Mouse (Mus musculus) liver, embryonic 11.5 days (tissue): ENCODE data around the gene Cd79a. TPM values are rescaled to one million over a fixed set of nuclear protein-coding genes. Genes with fewer than 3 reads are reported as not detected.
A peak's percentile ranks its signal among the peaks of the same experiment; 100 is the strongest.
"Not testable (repeated sequence)": the region's sequence is repeated elsewhere in the genome, so short reads cannot be mapped to it uniquely, and the experiment has no call there.

Source experiments
- ATAC-seq: fragments of 200-750 bp; cut with Nextera tagmentation; replicated peaks from 2 replicates; pipeline ENCODE4 v1.8.0; 2017; ENCODE audit warnings: moderate number of reproducible peaks, mild to moderate bottlenecking, moderate TSS enrichment, moderate library complexity; ENCODE audit not compliant: low FRiP score
- DNase-seq: peaks from one replicate; pipeline ENCODE4 v3.0.0-alpha.2; 2017; ENCODE audit warnings: low spot score
- H3K27ac ChIP-seq: fragments of 300-500 bp; sonication (generic); 2 replicates; pipeline ENCODE4 v1.5.1; 2014; ENCODE audit warnings: mild to moderate bottlenecking, low read depth, low read length, control low read depth
- H3K27me3 ChIP-seq: fragments of 300-500 bp; sonication (generic); replicated peaks from 2 replicates; pipeline ENCODE4 v1.6.1; 2014; ENCODE audit warnings: low read length, mixed read lengths; ENCODE audit not compliant: control insufficient read depth, insufficient read depth
- H3K36me3 ChIP-seq: fragments of 300-500 bp; sonication (generic); 2 replicates; pipeline ENCODE4 v1.6.1; 2014; ENCODE audit warnings: mild to moderate bottlenecking, low read length, moderate library complexity, mixed read lengths; ENCODE audit not compliant: control insufficient read depth, insufficient read depth
- H3K4me1 ChIP-seq: fragments of 300-500 bp; sonication (generic); replicated peaks from 2 replicates; pipeline ENCODE4 v1.6.1; 2014; ENCODE audit warnings: low read length, mixed read lengths; ENCODE audit not compliant: control insufficient read depth, insufficient read depth
- H3K4me2 ChIP-seq: fragments of 300-500 bp; sonication (generic); 2 replicates; pipeline ENCODE4 v1.6.1; 2014; ENCODE audit warnings: mild to moderate bottlenecking, control low read depth, moderate library complexity
- H3K4me3 ChIP-seq: fragments of 300-500 bp; sonication (generic); 2 replicates; pipeline ENCODE4 v1.5.1; 2014; ENCODE audit warnings: low read depth, low read length, control low read depth
- H3K9ac ChIP-seq: fragments of 300-500 bp; sonication (generic); 2 replicates; pipeline ENCODE4 v1.6.1; 2014; ENCODE audit warnings: low read depth, low read length, control low read depth
- H3K9me3 ChIP-seq: fragments of 300-500 bp; sonication (generic); 2 replicates; pipeline ENCODE4 v1.6.1; 2016; ENCODE audit warnings: low read length, inconsistent platforms, mixed read lengths; ENCODE audit not compliant: control insufficient read depth
- WGBS: fragments of 180-500 bp; shearing (Covaris S2); extraction: QIAGEN DNeasy Blood & Tissue Kit; methylation state at CpG from one replicate; pipeline ENCODE4 v1.1.7; 2014; 5-methylcytosine and 5-hydroxymethylcytosine counted together
- polyA plus RNA-seq: library from polyadenylated mRNA; unstranded; fragments of >200 nt; fragmentation: Nextera tagmentation; extraction: Ambion mirVana; gene quantifications from 2 replicates; pipeline ENCODE4 v1.2.1, GENCODE M21; 2014

Cd79a gene
- polyA plus RNA-seq, 1 experiment from 2014 or later: not detected

DNA sequence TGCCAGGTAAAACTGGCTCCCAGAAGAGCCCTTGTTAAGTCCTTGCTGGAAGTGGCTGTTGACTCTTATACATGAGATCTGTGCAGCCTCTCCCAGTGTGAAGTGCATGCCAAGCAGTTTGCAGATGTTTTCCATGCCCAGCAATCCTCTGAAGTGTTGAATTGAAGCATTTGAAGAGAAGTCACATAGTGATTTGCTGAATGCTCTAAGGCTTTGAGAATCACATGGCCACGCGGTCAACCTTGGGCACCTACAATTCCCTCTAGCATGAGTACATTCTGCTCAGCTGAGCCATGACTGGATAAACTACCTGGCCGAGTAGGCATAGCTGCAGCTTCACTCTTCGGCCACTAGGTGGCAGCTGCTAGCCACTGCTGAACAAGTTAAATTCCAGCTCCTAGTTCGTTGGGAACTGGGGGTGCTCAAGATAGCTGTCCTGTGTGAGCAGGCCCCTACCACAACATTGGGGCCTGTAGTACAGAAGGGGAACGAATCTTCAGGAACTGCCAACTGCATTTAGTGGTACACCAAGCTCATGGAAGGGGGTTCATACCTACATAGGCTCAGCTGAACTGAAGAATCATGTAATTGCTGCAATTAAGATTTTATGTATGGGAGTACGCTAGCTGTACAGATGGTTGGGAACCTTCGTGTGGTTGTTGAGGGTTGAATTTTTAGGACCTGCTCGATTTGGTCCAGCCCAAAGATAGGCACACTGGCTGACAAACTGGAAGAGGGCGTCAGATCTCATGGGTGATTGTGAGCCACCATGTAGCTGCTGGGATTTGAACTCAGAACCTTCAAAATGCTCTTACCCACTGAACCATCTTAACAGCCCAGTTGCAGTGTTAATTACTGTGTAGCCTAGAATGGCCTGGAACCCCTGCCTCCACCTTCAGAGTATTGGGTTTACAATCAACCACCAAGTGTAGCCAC, 6.6 kb upstream of the Cd79a start:
- Histone ChIP-seq H3K27me3 (no peaks in the 10 kb centered on the region), H3K4me1 (peaks cover 26% of the 10 kb centered on the region), H3K9me3 (no peaks in the 10 kb centered on the region), H3K9ac (no peak overlapping the region), H3K27ac (no peak overlapping the region), H3K4me3 (no peak overlapping the region), H3K4me2 (no peak overlapping the region), H3K36me3 (peaks cover 46% of the 10 kb centered on the region)
- DNase-seq (peak; percentile 72), ATAC-seq (peak; percentile 69)
- 24% methylated on average over 10 of the region's 10 CpGs for WGBS

- no peak overlapping the region for H3K9ac ChIP-seq
- WGBS: 59% methylated on average over 3 of the region's 3 CpGs
Observed at GRCm38 (mm10) chr7:24891241-24892124, 5.7 kb upstream of the Cd79a start.

DNA sequence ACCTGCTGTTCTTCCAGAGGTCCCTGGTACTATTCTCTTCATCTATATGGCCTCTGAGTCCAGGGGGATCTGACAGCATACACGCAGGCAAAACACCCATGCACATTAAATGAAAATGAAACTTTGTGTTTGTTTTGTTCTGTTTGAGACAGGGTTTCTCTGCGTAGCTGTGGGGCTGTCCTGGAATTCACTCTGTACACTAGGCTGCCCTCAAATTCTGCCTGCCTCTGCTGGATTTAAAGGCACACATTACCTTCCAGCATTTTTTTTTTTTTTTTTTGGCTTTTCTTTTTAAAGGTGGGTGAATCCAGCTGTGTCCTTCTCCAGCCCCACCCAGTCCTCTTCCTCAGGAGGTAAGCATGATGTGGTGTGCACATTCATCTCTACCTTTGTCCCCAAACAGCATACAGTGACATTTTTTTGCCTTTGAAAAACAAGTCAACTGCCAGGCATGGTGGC, 5.0 kb upstream of the Cd79a start:
- 75% methylated on average over 2 of the region's 2 CpGs for WGBS

More at GRCm38 (mm10) chr7:24891241-24892124, 5.7 kb upstream of the Cd79a start:
- Histone ChIP-seq H3K36me3 (peaks cover 36% of the 10 kb centered on the region), H3K4me3 (no peak overlapping the region), H3K27ac (no peak overlapping the region), H3K9me3 (no peaks in the 10 kb centered on the region), H3K4me1 (peaks cover 17% of the 10 kb centered on the region), H3K27me3 (no peaks in the 10 kb centered on the region), H3K4me2 (no peak overlapping the region)
- DNase-seq: peak; percentile 44
- ATAC-seq: no peak

DNA sequence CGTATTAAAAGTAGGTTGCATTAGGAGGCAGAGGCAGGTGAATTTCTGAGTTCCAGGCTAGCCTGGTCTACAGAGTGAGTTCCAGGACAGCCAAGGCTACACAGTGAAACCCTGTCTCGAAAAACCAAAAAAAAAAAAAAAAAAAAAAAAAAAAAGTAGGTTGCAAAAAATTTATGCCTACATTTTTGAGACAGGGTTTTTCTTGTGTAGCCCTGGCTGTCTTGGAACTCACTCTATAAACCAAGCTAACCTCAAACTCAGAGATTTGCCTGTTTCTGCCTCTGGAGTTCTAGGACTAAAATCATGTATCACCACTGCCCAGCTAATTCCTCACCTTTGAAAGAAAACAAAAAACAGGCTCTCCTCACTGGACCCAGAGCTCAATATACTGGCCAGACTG, 1.4 kb upstream of the Cd79a start:
- H3K27ac ChIP-seq, DNase-seq, ATAC-seq, H3K4me1 ChIP-seq, H3K36me3 ChIP-seq, H3K9ac ChIP-seq, H3K27me3 ChIP-seq, H3K4me2 ChIP-seq, H3K4me3 ChIP-seq, H3K9me3 ChIP-seq: not testable (repeated sequence)
- WGBS: 82% methylated on average over 2 of the region's 2 CpGs

More for the DNA sequence above, 5.0 kb upstream of the Cd79a start:
- DNase-seq (no peak), ATAC-seq (no peak)
- Histone ChIP-seq H3K4me1 (peaks cover 12% of the 10 kb centered on the region), H3K9ac (no peak overlapping the region), H3K9me3 (no peaks in the 10 kb centered on the region), H3K4me2 (no peak overlapping the region), H3K4me3 (no peak overlapping the region), H3K27me3 (no peaks in the 10 kb centered on the region), H3K27ac (no peak overlapping the region), H3K36me3 (peaks cover 30% of the 10 kb centered on the region)

DNA sequence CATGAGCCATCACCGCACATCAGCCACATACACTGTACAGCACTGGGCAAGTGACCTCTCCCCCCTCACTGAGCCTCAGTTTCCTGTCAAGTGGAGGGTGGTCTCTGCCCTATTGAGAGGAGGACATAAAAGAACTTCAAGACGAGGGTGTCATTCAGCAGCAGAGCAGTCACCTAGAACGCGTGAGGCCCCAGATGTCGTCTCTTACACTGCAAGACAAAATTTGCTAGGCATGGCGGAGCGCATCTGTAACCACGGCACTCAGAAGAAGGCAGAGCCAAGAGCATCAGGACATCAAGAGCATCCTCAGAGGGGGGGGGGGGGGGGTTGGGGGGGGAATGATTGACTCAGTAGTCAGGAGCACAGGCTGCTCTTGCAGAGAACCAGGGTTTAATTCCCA, 912 bp upstream of the Cd79a start:
- Histone ChIP-seq H3K4me1 (no peaks in the 10 kb centered on the region), H3K27me3 (no peaks in the 10 kb centered on the region), H3K27ac (no peak overlapping the region), H3K36me3 (no peaks in the 10 kb centered on the region), H3K4me2 (no peak overlapping the region), H3K9me3 (no peaks in the 10 kb centered on the region), H3K4me3 (no peak overlapping the region), H3K9ac (no peak overlapping the region)
- 87% methylated on average over 8 of the region's 8 CpGs for WGBS
- ATAC-seq (no peak), DNase-seq (no peak)

DNA sequence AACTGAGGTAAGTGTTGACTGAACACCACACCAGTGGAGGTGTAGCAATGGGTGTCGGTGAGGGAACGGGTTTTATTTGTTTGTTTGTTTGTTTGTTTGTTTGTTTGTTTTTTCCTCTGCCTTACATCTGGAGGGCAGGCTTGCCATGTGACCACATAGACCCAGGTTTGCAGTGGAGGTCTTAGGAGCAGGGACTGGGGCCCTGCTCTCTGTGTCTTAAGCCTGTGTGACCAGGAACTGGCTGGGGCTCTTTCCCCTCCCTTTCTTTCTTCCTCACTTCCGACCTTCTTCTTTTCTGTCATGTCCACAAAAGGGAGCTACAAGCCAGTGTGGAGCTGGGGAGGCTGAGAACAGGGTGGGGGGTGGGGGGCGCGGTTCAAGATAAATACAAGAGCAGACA, 778 bp downstream of the Cd79a start:
- ATAC-seq (no peak), DNase-seq (no peak)
- H3K36me3 ChIP-seq: no peaks in the 10 kb centered on the region
- H3K27me3 ChIP-seq: no peaks in the 10 kb centered on the region
- H3K4me2 ChIP-seq: no peak overlapping the region
- no peak overlapping the region for H3K9ac ChIP-seq
- H3K4me1 ChIP-seq: peaks cover 10% of the 10 kb centered on the region
- 73% methylated on average over 5 of the region's 5 CpGs for WGBS
- H3K4me3 ChIP-seq: no peak overlapping the region
- no peak overlapping the region for H3K27ac ChIP-seq
- H3K9me3 ChIP-seq: no peaks in the 10 kb centered on the region

DNA sequence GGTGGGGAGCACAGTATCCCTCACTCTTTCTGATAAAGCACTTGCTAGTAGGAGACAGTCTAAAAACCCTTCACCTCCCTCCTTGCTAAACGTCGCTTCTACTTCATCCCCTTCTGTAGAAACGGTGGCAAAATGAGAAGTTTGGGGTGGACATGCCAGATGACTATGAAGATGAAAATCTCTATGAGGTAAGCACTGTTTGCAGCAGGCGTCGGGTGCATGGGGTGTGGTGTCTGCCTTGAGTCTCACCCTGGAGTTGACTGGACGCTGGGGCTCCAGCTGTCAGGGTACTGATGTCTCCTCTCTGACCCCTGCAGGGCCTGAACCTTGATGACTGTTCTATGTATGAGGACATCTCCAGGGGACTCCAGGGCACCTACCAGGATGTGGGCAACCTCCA, 3.9 kb downstream of the Cd79a start:
- no peaks in the 10 kb centered on the region for H3K9me3 ChIP-seq
- H3K27me3 ChIP-seq: no peaks in the 10 kb centered on the region
- H3K4me3 ChIP-seq: no peak overlapping the region
- DNase-seq (no peak), ATAC-seq (no peak)
- no peaks in the 10 kb centered on the region for H3K36me3 ChIP-seq
- no peak overlapping the region; the same call in 1 of the 2 replicates for H3K27ac ChIP-seq
- 52% methylated on average over 6 of the region's 6 CpGs for WGBS
- H3K4me2 ChIP-seq: no peak overlapping the region
- H3K4me1 ChIP-seq: peaks cover 20% of the 10 kb centered on the region
- H3K9ac ChIP-seq: no peak overlapping the region

GRCm38 (mm10) chr7:24901842-24902241, 4.7 kb downstream of the Cd79a start:
- peak overlapping the region; percentile 80; the same call in 1 of the 2 replicates for H3K9ac ChIP-seq
- peaks cover 28% of the 10 kb centered on the region for H3K4me1 ChIP-seq
- H3K36me3 ChIP-seq: no peaks in the 10 kb centered on the region
- DNase-seq (no peak), ATAC-seq (no peak)
- peak overlapping the region; percentile 80 for H3K4me3 ChIP-seq
- H3K27me3 ChIP-seq: no peaks in the 10 kb centered on the region
- no peaks in the 10 kb centered on the region for H3K9me3 ChIP-seq
- 36% methylated on average over 1 of the region's 1 CpGs for WGBS
- H3K4me2 ChIP-seq: peak overlapping the region; percentile 85
- H3K27ac ChIP-seq: peak overlapping the region; percentile 84
